8 mouse cellular contexts compared by ENCODE assay signal in genomic region chr6:71125043-71125893, GRCm38 (mm10). TPM values are rescaled to one million over a fixed set of nuclear protein-coding genes. Genes with fewer than 3 reads are reported as not detected.
DNase-seq lines count a peak whose midpoint lies in the region; ATAC-seq and TF ChIP-seq lines count a peak whose summit lies in the region.

No protein-coding gene starts in this region.

- DNase-seq in CD8-positive naive resting alpha-beta T cell, adult 2 months (ENCODE audit: low read depth in 2 of 2, low spot score in 2 of 2): peak; percentile 53 to 66
- peak; percentile 90 for DNase-seq in heart, embryonic 10.5 days (ENCODE audit: low spot score)
- peak; percentile 86 for DNase-seq in limb, embryonic 14.5 days (ENCODE audit: low spot score)
- DNase-seq in neural tube, embryonic 11.5 days (ENCODE audit: low spot score): peak; percentile 83

- 2% methylated on average over 3 of the region's 3 CpGs for WGBS in heart, embryonic 10.5 days
- WGBS in kidney, embryonic 15.5 days: 1% methylated on average over 3 of the region's 3 CpGs
- 5% methylated on average over 3 of the region's 3 CpGs for WGBS in limb, embryonic 14.5 days
- 8% methylated on average over 3 of the region's 3 CpGs for WGBS in neural tube, embryonic 11.5 days
- WGBS in stomach, embryonic 15.5 days: 4% methylated on average over 3 of the region's 3 CpGs

- peak; percentile 80 for TF ChIP-seq CTCF in bone marrow macrophage, adult 2 months (IDR thresholded peaks at IDR 0.05; ENCODE audit: low read depth, low read length)
- peak; percentile 43; the same call in 1 of the 2 replicates for TF ChIP-seq CTCF in embryonic fibroblast, embryonic 13.5 days (IDR thresholded peaks at IDR 0.05; ENCODE audit: borderline replicate concordance, insufficient read depth, low read length)

- ATAC-seq in kidney, embryonic 15.5 days (replicated peaks; ENCODE audit: low FRiP score): peak; percentile 54
- peak; percentile 60 for ATAC-seq in limb, embryonic 14.5 days (ENCODE audit: low FRiP score, low read depth)
- ATAC-seq in neural tube, embryonic 11.5 days (ENCODE audit: insufficient read depth, low FRiP score, low TSS enrichment): no peak
- peak; percentile 76 for ATAC-seq in stomach, embryonic 15.5 days (ENCODE audit: insufficient read depth, low FRiP score, low read depth)

- no peak for TF ChIP-seq POLR2A in bone marrow macrophage, adult 2 months (IDR thresholded peaks at IDR 0.05; ENCODE audit: borderline replicate concordance, low read depth, low read length)
- no peak for TF ChIP-seq POLR2A in embryonic fibroblast, embryonic 13.5 days (IDR thresholded peaks at IDR 0.05; ENCODE audit: low read depth, low read length)
- TF ChIP-seq POLR2A in limb, embryonic 14.5 days (IDR thresholded peaks at IDR 0.05; ENCODE audit: borderline replicate concordance, extremely low read depth, insufficient read depth, insufficient read length): no peak

- H3K4me2 ChIP-seq in kidney, embryonic 15.5 days: no peak overlapping the region
- H3K4me2 ChIP-seq in limb, embryonic 14.5 days (replicated peaks; ENCODE audit: low read depth, low read length, severe bottlenecking): no peak overlapping the region
- H3K4me2 ChIP-seq in neural tube, embryonic 11.5 days (ENCODE audit: low read depth): no peak overlapping the region
- H3K4me2 ChIP-seq in stomach, embryonic 15.5 days: no peak overlapping the region

- H3K36me3 ChIP-seq in heart, embryonic 10.5 days: no peaks in the 10 kb centered on the region
- no peaks in the 10 kb centered on the region for H3K36me3 ChIP-seq in kidney, embryonic 15.5 days
- H3K36me3 ChIP-seq in limb, embryonic 14.5 days (ENCODE audit: control insufficient read depth, insufficient read depth, low read length): no peaks in the 10 kb centered on the region
- no peaks in the 10 kb centered on the region for H3K36me3 ChIP-seq in neural tube, embryonic 11.5 days (ENCODE audit: control insufficient read depth, insufficient read depth, low read length)
- no peaks in the 10 kb centered on the region for H3K36me3 ChIP-seq in stomach, embryonic 15.5 days

- H3K27ac ChIP-seq in bone marrow macrophage, adult 2 months (ENCODE audit: insufficient read depth, low read depth, low read length): no peak overlapping the region
- no peak overlapping the region for H3K27ac ChIP-seq in embryonic fibroblast, embryonic 13.5 days (ENCODE audit: insufficient read depth, low read length)
- H3K27ac ChIP-seq in heart, embryonic 10.5 days: no peak overlapping the region
- no peak overlapping the region for H3K27ac ChIP-seq in kidney, embryonic 15.5 days
- no peak overlapping the region for H3K27ac ChIP-seq in limb, embryonic 14.5 days (replicated peaks; ENCODE audit: low read depth, low read length)
- H3K27ac ChIP-seq in neural tube, embryonic 11.5 days (ENCODE audit: low read depth, low read length): no peak overlapping the region
- H3K27ac ChIP-seq in stomach, embryonic 15.5 days: no peak overlapping the region

- no peak overlapping the region for H3K4me3 ChIP-seq in bone marrow macrophage, adult 2 months (ENCODE audit: insufficient read depth, low read length)
- H3K4me3 ChIP-seq in embryonic fibroblast, embryonic 13.5 days (ENCODE audit: insufficient read depth, low read length): no peak overlapping the region
- H3K4me3 ChIP-seq in heart, embryonic 10.5 days: no peak overlapping the region
- no peak overlapping the region for H3K4me3 ChIP-seq in kidney, embryonic 15.5 days (replicated peaks)
- H3K4me3 ChIP-seq in limb, embryonic 14.5 days (replicated peaks; ENCODE audit: low read length): no peak overlapping the region
- H3K4me3 ChIP-seq in neural tube, embryonic 11.5 days (ENCODE audit: low read depth, low read length): no peak overlapping the region
- H3K4me3 ChIP-seq in stomach, embryonic 15.5 days (replicated peaks): no peak overlapping the region

- no peaks in the 10 kb centered on the region for H3K27me3 ChIP-seq in heart, embryonic 10.5 days (ENCODE audit: insufficient read depth, poor library complexity, severe bottlenecking)
- H3K27me3 ChIP-seq in kidney, embryonic 15.5 days: no peaks in the 10 kb centered on the region
- H3K27me3 ChIP-seq in limb, embryonic 14.5 days (ENCODE audit: control insufficient read depth, insufficient read depth, low read length): no peaks in the 10 kb centered on the region; the same call in 1 of the 2 replicates
- H3K27me3 ChIP-seq in neural tube, embryonic 11.5 days (ENCODE audit: control insufficient read depth, insufficient read depth, low read length): no peaks in the 10 kb centered on the region
- no peaks in the 10 kb centered on the region for H3K27me3 ChIP-seq in stomach, embryonic 15.5 days (replicated peaks)

- no peak overlapping the region for H3K9ac ChIP-seq in kidney, embryonic 15.5 days
- H3K9ac ChIP-seq in limb, embryonic 14.5 days (ENCODE audit: low read depth, low read length, severe bottlenecking): no peak overlapping the region
- H3K9ac ChIP-seq in neural tube, embryonic 11.5 days (ENCODE audit: low read length): no peak overlapping the region
- H3K9ac ChIP-seq in stomach, embryonic 15.5 days: no peak overlapping the region

- H3K4me1 ChIP-seq in bone marrow macrophage, adult 2 months (ENCODE audit: control insufficient read depth, insufficient read depth, low read length): no peaks in the 10 kb centered on the region
- H3K4me1 ChIP-seq in embryonic fibroblast, embryonic 13.5 days (ENCODE audit: control insufficient read depth, insufficient read depth, low read length): no peaks in the 10 kb centered on the region
- H3K4me1 ChIP-seq in heart, embryonic 10.5 days: peaks cover under 1% of the 10 kb centered on the region; the same call in 1 of the 2 replicates
- no peaks in the 10 kb centered on the region for H3K4me1 ChIP-seq in kidney, embryonic 15.5 days
- H3K4me1 ChIP-seq in limb, embryonic 14.5 days (ENCODE audit: control insufficient read depth, insufficient read depth, low read length): no peaks in the 10 kb centered on the region
- no peaks in the 10 kb centered on the region for H3K4me1 ChIP-seq in neural tube, embryonic 11.5 days (ENCODE audit: control insufficient read depth, insufficient read depth, low read length)
- H3K4me1 ChIP-seq in stomach, embryonic 15.5 days: no peaks in the 10 kb centered on the region

- H3K9me3 ChIP-seq in heart, embryonic 10.5 days: no peaks in the 10 kb centered on the region
- no peaks in the 10 kb centered on the region for H3K9me3 ChIP-seq in kidney, embryonic 15.5 days (replicated peaks)
- H3K9me3 ChIP-seq in limb, embryonic 14.5 days (ENCODE audit: control insufficient read depth, low read length): no peaks in the 10 kb centered on the region
- H3K9me3 ChIP-seq in neural tube, embryonic 11.5 days (ENCODE audit: control insufficient read depth, low read length): no peaks in the 10 kb centered on the region
- no peaks in the 10 kb centered on the region for H3K9me3 ChIP-seq in stomach, embryonic 15.5 days

RNA-seq across cellular contexts. Expression of gene Thnsl2, which starts 19.0 kb away (rescaled TPM):
- polyA plus RNA-seq in bone marrow macrophage, adult 2 months (2012; ENCODE audit: insufficient read depth, insufficient read length, missing spikeins): not detected in 2 replicates
- 4.4 and 6.1 TPM in 2 replicates for polyA plus RNA-seq in embryonic fibroblast, embryonic 13.5 days (2011; ENCODE audit: insufficient read length, low read depth, missing spikeins)
- polyA plus RNA-seq in heart, embryonic 10.5 days (2016; fragmentation: Nextera tagmentation; extraction: Ambion mirVana): 5.0 and 5.2 TPM in 2 replicates
- 36.7 and 39.9 TPM in 2 replicates for polyA plus RNA-seq in kidney, embryonic 15.5 days (2015; fragmentation: Nextera tagmentation; extraction: Ambion mirVana)
- polyA plus RNA-seq in limb, embryonic 14.5 days (2012; rRNA removed): 5.6 and 5.9 TPM in 2 replicates
- polyA plus RNA-seq in limb, embryonic 14.5 days (2014; fragmentation: Nextera tagmentation; extraction: Ambion mirVana): 8.6 and 9.1 TPM in 2 replicates
- 6.3 and 6.5 TPM in 2 replicates for polyA plus RNA-seq in neural tube, embryonic 11.5 days (2014; fragmentation: Nextera tagmentation; extraction: Ambion mirVana)
- 12.6 and 14.9 TPM in 2 replicates for polyA plus RNA-seq in stomach, embryonic 15.5 days (2015; fragmentation: Nextera tagmentation; extraction: Ambion mirVana)
